16 mouse cellular contexts compared by ENCODE assay signal in genomic region chr19:16490756-16491155, GRCm38 (mm10). TPM values are rescaled to one million over a fixed set of nuclear protein-coding genes. Genes with fewer than 3 reads are reported as not detected.
DNase-seq lines count a peak whose midpoint lies in the region; ATAC-seq and TF ChIP-seq lines count a peak whose summit lies in the region.
"Had no signal": no experiment of that assay in that cellular context is flagged by ENCODE, and none has a peak within 500 bp of the region (broad histone marks: within the 10 kb centered on the region; RNA-seq: fewer than 3 reads in every experiment).

No protein-coding gene starts in this region.

- intact Hi-C loops in left cerebral cortex, postnatal 14 days (cut with DNase I): no loop called here

- DNase-seq in kidney, adult 2 months: peak; percentile 31
- DNase-seq in kidney, adult 9 months: no peak
- DNase-seq in left cerebral cortex, postnatal 14 days (ENCODE audit: low spot score in 2 of 2): no peak
- DNase-seq in right cerebral cortex, postnatal 14 days: no peak
- DNase-seq: cerebellum, adult 9-11 months; heart, postnatal 4 days; layer of hippocampus, adult 9-11 months; thymus, postnatal 36 days had no signal

- peaks cover 11% of the 10 kb centered on the region; the same call in 1 of the 2 replicates for H3K4me1 ChIP-seq in kidney, adult 2 months (ENCODE audit: control insufficient read depth, insufficient read depth, low read length)
- peaks cover 92% of the 10 kb centered on the region for H3K4me1 ChIP-seq in E14TG2a.4 (replicated peaks; ENCODE audit: low read depth, low read length)
- H3K4me1 ChIP-seq in embryonic facial prominence, embryonic 15.5 days: peaks cover 19% of the 10 kb centered on the region
- H3K4me1 ChIP-seq: heart, embryonic 12.5 days; stomach, embryonic 15.5 days had no signal

- no peaks in the 10 kb centered on the region for H3K27me3 ChIP-seq in kidney, adult 2 months (replicated peaks; ENCODE audit: control insufficient read depth, insufficient read depth, low read length)
- H3K27me3 ChIP-seq in C2C12 (ENCODE audit: control insufficient read depth, insufficient read depth, insufficient read length) (no peaks in the 10 kb centered on the region), E14TG2a.4 (ENCODE audit: insufficient read depth, low read length) (no peaks in the 10 kb centered on the region)
- no peaks in the 10 kb centered on the region for H3K27me3 ChIP-seq in embryonic facial prominence, embryonic 15.5 days
- H3K27me3 ChIP-seq: forebrain, embryonic 13.5 days; heart, embryonic 12.5 days; neural tube, embryonic 13.5 days; Patski; stomach, embryonic 15.5 days had no signal

- no peak for TF ChIP-seq CTCF in kidney, adult 2 months (conservative IDR thresholded peaks at IDR 0.05; ENCODE audit: insufficient read depth, insufficient read length, low read depth, low read length)
- TF ChIP-seq CTCF in C2C12 (IDR thresholded peaks at IDR 0.05; ENCODE audit: control insufficient read depth, insufficient read depth, insufficient read length) (no peak), E14TG2a.4 (conservative IDR thresholded peaks at IDR 0.05; ENCODE audit: low read length) (no peak)

- H3K36me3 ChIP-seq in kidney, adult 2 months (ENCODE audit: control insufficient read depth, insufficient read depth, low read length): no peaks in the 10 kb centered on the region
- H3K36me3 ChIP-seq in C2C12 (ENCODE audit: control insufficient read depth, insufficient read depth) (no peaks in the 10 kb centered on the region), E14TG2a.4 (ENCODE audit: insufficient read depth, low read length) (no peaks in the 10 kb centered on the region)
- no peaks in the 10 kb centered on the region for H3K36me3 ChIP-seq in embryonic facial prominence, embryonic 15.5 days
- H3K36me3 ChIP-seq: heart, embryonic 12.5 days; neural tube, embryonic 13.5 days; stomach, embryonic 15.5 days had no signal

- no peak for TF ChIP-seq POLR2A in kidney, adult 2 months (IDR thresholded peaks at IDR 0.05; ENCODE audit: low read depth, low read length)

- H3K79me2 ChIP-seq in C2C12 (ENCODE audit: control insufficient read depth, insufficient read depth): no peaks in the 10 kb centered on the region

- 0 out of 2 replicates have a peak, but pooled peaks cover 4% of the 10 kb centered on the region for H3K9me3 ChIP-seq in E14TG2a.4 (ENCODE audit: low read length)
- no peaks in the 10 kb centered on the region for H3K9me3 ChIP-seq in embryonic facial prominence, embryonic 15.5 days (replicated peaks)
- H3K9me3 ChIP-seq: forebrain, embryonic 13.5 days; heart, embryonic 12.5 days; neural tube, embryonic 13.5 days; stomach, embryonic 15.5 days had no signal

- no peak overlapping the region for H3K4me2 ChIP-seq in embryonic facial prominence, embryonic 15.5 days (replicated peaks)
- H3K4me2 ChIP-seq: forebrain, embryonic 13.5 days; heart, embryonic 12.5 days; neural tube, embryonic 13.5 days; stomach, embryonic 15.5 days had no signal

- H3K79me3 ChIP-seq in C2C12 (ENCODE audit: low read depth): no peaks in the 10 kb centered on the region

- H3K4me3 ChIP-seq in kidney, adult 2 months (ENCODE audit: insufficient read depth, low read depth, low read length): no peak overlapping the region
- no peak overlapping the region for H3K4me3 ChIP-seq in C2C12 (ENCODE audit: insufficient read depth, poor library complexity, severe bottlenecking)
- peak overlapping the region; percentile 61 for H3K4me3 ChIP-seq in E14TG2a.4 (replicated peaks; ENCODE audit: low read length)
- no peak overlapping the region for H3K4me3 ChIP-seq in embryonic facial prominence, embryonic 15.5 days (replicated peaks)
- H3K4me3 ChIP-seq: forebrain, embryonic 13.5 days; heart, embryonic 12.5 days; neural tube, embryonic 13.5 days; stomach, embryonic 15.5 days had no signal

- H3K9ac ChIP-seq in embryonic facial prominence, embryonic 15.5 days: no peak overlapping the region
- H3K9ac ChIP-seq: forebrain, embryonic 13.5 days; heart, embryonic 12.5 days; neural tube, embryonic 13.5 days; stomach, embryonic 15.5 days had no signal

- 0 out of 2 replicates have a peak overlapping the region, but pooled peaks have one; percentile 22 for H3K27ac ChIP-seq in kidney, adult 2 months (ENCODE audit: insufficient read depth, low read depth, low read length)
- H3K27ac ChIP-seq in embryonic facial prominence, embryonic 15.5 days (replicated peaks): peak overlapping the region; percentile 44; the same call in 1 of the 2 replicates
- H3K27ac ChIP-seq: neural tube, embryonic 13.5 days; stomach, embryonic 15.5 days had no signal

- H3ac ChIP-seq in C2C12 (ENCODE audit: control insufficient read depth, insufficient read length, low read depth): no peak overlapping the region

- no peak for ATAC-seq in embryonic facial prominence, embryonic 15.5 days (ENCODE audit: insufficient number of reproducible peaks, low FRiP score, low TSS enrichment, low read depth)
- ATAC-seq: Patski had no signal

- WGBS in kidney, adult 2 months: 71% methylated on average over 12 of the region's 12 CpGs
- WGBS in embryonic facial prominence, embryonic 15.5 days: 26% methylated on average over 12 of the region's 12 CpGs

TF ChIP-seq in C2C12, 6 proteins besides CTCF, POLR2A, EP300 and RAD21:
- TF ChIP-seq CEBPB (IDR thresholded peaks at IDR 0.05; ENCODE audit: low read depth) (peak; percentile 35), MYOG (IDR thresholded peaks at IDR 0.05; ENCODE audit: control insufficient read depth, extremely low read depth, insufficient read length) (no peak)
TF ChIP-seq in C2C12: peak in this region for 1.

RNA-seq across cellular contexts. Expression of gene Gna14, which starts 55.2 kb away (rescaled TPM):
- 8.2 and 8.6 TPM in 2 replicates for polyA plus RNA-seq in kidney, adult 2 months (2012; rRNA removed)
- 0.05 TPM for polyA plus RNA-seq in C2C12 (2012; fragmentation: generic; extraction: Trizol)
- polyA plus RNA-seq in embryonic facial prominence, embryonic 15.5 days (2015; fragmentation: Nextera tagmentation; extraction: Ambion mirVana): 4.7 and 4.8 TPM in 2 replicates
- total RNA-seq in left cerebral cortex, postnatal 14 days (2021): under 1 TPM; 0.33 to 0.40 TPM
